Mouse (Mus musculus) frontal cortex, postnatal 14 days (tissue): ENCODE data around the gene Olfr2.
"Not testable (repeated sequence)": the region's sequence is repeated elsewhere in the genome, so short reads cannot be mapped to it uniquely, and the experiment has no call there.

Experiments
- DNase-seq, 2 experiments: peaks; one replicate each; pipeline ENCODE4 v3.0.0; 2022; ENCODE audit warnings: low spot score in 2 of 2

Olfr2 gene

GRCm38 (mm10) chr7:107005972-107006371 is at the start of gene Olfr2:
Olfr2 (minus strand) TSS chr7:107006072.
- DNase-seq = no peak

GRCm38 (mm10) chr7:107047578-107047977 is 41.7 kb upstream of the Olfr2 start:
- no peak for DNase-seq

- peak in 1 of 2 experiments; percentile 7 for DNase-seq
Observed at GRCm38 (mm10) chr7:107045833-107046232, 40.0 kb upstream of the Olfr2 start.

GRCm38 (mm10) chr7:107044407-107044806 is 38.5 kb upstream of the Olfr2 start:
- DNase-seq = no peak

DNA sequence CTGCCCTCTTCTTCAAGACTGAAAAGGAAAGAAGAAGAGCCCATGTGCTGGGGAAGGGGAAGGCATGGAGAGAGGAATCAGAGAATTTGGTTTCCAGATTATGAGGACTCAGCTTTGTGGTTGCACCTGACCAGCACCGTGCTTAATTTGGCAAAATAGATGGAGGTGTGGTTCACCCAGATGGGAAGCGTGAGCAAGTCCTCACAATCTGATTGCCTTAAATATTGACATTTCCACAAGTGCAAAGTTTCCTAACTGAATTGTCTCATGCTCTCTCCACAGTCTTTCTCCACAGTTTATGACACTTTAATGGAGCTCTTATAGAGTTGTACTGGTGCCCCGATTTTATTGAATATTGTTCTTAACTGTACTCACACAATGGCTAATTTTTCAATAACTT is 37.3 kb upstream of the Olfr2 start:
- no peak for DNase-seq

- no peak for DNase-seq
Observed at GRCm38 (mm10) chr7:107039934-107040563, 34.2 kb upstream of the Olfr2 start.

DNA sequence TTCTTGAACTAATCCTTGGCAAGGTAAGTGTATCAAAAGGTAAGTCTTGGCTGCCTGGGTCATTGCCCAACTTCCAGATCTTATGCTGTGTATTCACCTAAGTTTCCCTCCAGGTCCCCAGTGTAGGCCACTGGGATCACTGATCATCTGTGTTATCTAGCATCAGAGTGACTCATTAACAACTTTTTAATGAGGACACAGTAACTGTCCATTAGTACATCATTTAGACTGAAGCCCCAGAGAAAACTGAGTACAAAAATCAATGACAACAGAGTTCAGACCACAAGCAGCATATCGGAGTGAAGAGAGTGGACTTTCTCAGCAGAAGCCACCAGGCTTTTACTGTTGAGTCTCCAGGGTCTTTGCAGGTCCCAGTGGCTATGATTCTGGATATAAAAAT is 25.0 kb upstream of the Olfr2 start, which contains the start of gene Olfr713:
Gene Olfr713 (plus strand): TSS at position 301 of the 400 bp plus-strand sequence.
- DNase-seq = no peak

GRCm38 (mm10) chr7:107004169-107004568 is 1.7 kb downstream of the Olfr2 start:
- no peak for DNase-seq

- no peak for DNase-seq
Observed at GRCm38 (mm10) chr7:107000798-107001197, 5.1 kb downstream of the Olfr2 start.

DNA sequence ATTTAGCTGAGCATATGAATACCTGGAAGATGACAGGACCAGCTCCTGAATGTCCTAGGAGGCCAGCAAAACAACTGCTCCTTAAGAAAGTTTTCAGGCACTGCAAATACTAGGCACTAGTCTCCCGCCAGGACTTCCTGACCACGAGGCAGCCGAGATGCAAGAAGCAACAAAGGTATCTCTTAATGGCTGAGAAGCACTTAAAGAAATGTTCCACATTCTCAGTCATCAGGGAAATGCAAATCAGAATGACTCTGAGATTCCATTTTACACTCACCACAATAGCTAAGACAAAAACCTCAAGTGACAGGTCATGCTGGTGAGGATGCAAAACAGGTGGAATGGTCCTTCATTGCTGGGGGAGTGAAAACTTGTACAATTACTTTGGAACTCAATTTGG is 20.6 kb downstream of the Olfr2 start:
- no peak for DNase-seq

DNA sequence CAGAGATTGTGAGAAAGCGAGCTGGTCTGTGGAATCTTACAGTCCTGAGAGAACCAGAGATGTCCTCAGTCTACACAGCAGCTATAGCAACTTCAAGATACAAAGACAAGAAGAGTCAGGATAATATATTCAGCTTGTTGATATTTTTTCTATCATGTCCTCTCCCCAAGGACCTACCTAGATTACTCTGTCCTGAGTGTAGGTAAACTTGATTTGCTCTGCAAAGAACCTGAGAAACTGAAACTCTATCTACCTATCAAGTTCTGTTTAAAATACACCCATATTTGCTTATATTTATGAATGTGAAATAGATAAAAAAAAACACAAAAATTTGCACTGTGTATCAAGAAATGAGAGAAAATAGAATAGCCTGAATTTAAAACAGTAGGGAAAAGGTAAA is 30.5 kb downstream of the Olfr2 start, which contains the start of gene Olfr711:
Gene Olfr711 (minus strand): TSS at position 101 of the 400 bp plus-strand sequence.
- no peak for DNase-seq

GRCm38 (mm10) chr7:106967503-106967902 is 38.4 kb downstream of the Olfr2 start:
- not testable (repeated sequence) for DNase-seq

- no peak for DNase-seq
Observed at GRCm38 (mm10) chr7:106963837-106964236, 42.0 kb downstream of the Olfr2 start, which contains the start of gene Olfr6. Olfr6 (minus strand) TSS chr7:106963937.

DNA sequence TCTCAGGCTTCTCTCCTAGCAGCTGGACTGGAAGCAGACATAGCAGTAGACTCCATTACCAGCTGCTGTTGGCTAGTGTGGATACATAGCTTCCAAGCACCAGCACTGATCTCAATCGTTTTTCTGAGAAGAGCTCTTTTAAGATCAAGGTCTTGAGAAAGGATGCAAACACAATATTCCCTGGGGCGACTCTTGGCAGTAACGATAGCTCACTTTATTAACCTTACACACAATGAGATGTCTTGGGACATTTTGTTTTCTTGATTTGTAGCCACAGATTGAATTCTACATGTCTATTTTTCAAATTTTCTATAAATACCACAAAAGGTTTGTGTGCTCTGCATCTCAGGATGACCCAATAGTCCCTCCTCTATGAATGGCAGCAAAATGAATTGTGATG is 57.7 kb downstream of the Olfr2 start, which contains the start of gene Olfr710:
Gene Olfr710 (minus strand): TSS at position 101 of the 400 bp plus-strand sequence.
- no peak for DNase-seq
